Comparison of ENCODE assay signal across 8 mouse cellular contexts in the genomic region with DNA sequence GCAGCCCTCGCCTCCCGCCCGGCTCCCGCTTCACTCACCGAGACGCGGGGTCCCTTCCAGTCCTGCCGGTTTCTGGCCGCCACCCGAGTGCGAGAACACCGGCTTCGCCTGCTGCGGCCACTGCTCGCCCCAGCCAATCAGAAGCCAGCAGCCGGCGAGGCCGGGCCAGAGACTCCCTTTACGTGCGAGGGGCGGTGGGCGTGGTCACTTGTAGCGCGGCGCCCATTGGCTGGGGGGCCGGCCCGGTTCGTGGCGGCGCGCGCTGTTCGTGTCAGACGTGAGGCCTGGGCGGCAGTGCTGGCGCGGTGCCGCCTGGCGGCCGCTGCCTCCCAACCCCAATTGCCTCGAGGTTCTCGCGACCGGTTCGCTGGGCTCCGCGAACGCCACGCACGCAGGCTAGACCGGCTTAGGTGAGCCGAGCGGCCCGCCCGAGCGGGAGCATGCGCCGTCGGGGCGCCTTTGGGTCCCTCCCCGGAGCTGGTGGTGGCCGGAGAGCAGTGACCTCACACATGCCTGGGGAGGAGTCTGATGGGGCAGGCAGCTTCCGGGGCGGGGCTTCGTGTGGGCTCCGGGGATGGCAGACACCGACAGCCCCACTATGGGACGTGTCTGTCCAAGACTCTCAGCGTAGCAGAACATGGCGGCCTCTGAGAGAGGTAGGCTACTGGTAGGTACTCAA. TPM values are rescaled to one million over a fixed set of nuclear protein-coding genes. Genes with fewer than 3 reads are reported as not detected.
DNase-seq lines count a peak whose midpoint lies in the region; ATAC-seq and TF ChIP-seq lines count a peak whose summit lies in the region.

No protein-coding gene starts in this region.

- peak; percentile 98 to 99 for DNase-seq in B cell, adult 2 months
- DNase-seq in brain, adult 2 months (ENCODE audit: low read depth, low spot score): peak; percentile 97
- DNase-seq in heart, embryonic 10.5 days (ENCODE audit: low spot score): peak; percentile 98
- peak; percentile 84 for DNase-seq in liver, adult 2 months (ENCODE audit: extremely low read depth, low read depth, low spot score)
- DNase-seq in splenic B cell, adult 2 months (ENCODE audit: low read depth, low spot score): peak; percentile 97

- peak overlapping the region; percentile 99 for H3K27ac ChIP-seq in heart, embryonic 10.5 days
- peak overlapping the region; percentile 98 for H3K27ac ChIP-seq in kidney, embryonic 16.5 days (ENCODE audit: low read length)
- peak overlapping the region; percentile 98 for H3K27ac ChIP-seq in liver, adult 2 months (replicated peaks; ENCODE audit: insufficient read depth, low read depth, low read length)

- H3K79me2 ChIP-seq in liver, adult 2 months (ENCODE audit: control insufficient read depth, insufficient read depth, low read length): peaks cover 3% of the 10 kb centered on the region; the same call in 1 of the 2 replicates
- peaks cover 37% of the 10 kb centered on the region for H3K79me2 ChIP-seq in myocyte (ENCODE audit: control insufficient read depth, insufficient read depth)

- H3K4me2 ChIP-seq in kidney, embryonic 16.5 days (replicated peaks; ENCODE audit: low read depth, low read length): peak overlapping the region; percentile 75
- H3K4me2 ChIP-seq in myocyte (ENCODE audit: low read depth): peak overlapping the region; percentile 73

- peak; percentile 85 for TF ChIP-seq POLR2A in liver, adult 2 months (IDR thresholded peaks at IDR 0.05; ENCODE audit: extremely low read depth, insufficient read depth, low read length)
- peak; percentile 75 for TF ChIP-seq POLR2A in myocyte (IDR thresholded peaks at IDR 0.05; ENCODE audit: insufficient read length, low read depth)

- peak; percentile 94 for ATAC-seq in erythroblast, adult 5-6 weeks (replicated peaks; ENCODE audit: low FRiP score, poor library complexity, severe bottlenecking)
- peak; percentile 99 for ATAC-seq in kidney, embryonic 16.5 days (ENCODE audit: low FRiP score, low TSS enrichment)

- WGBS in heart, embryonic 10.5 days: under 1% methylated on average over 70 of the region's 70 CpGs
- under 1% methylated on average over 66 of the region's 70 CpGs for WGBS in kidney, embryonic 16.5 days
- WGBS in liver, adult 2 months: under 1% methylated on average over 70 of the region's 70 CpGs

- H3K27me3 ChIP-seq in heart, embryonic 10.5 days (ENCODE audit: insufficient read depth, poor library complexity, severe bottlenecking): no peaks in the 10 kb centered on the region
- no peaks in the 10 kb centered on the region for H3K27me3 ChIP-seq in kidney, embryonic 16.5 days (ENCODE audit: insufficient read depth, low read length)
- no peaks in the 10 kb centered on the region for H3K27me3 ChIP-seq in liver, adult 2 months (ENCODE audit: control insufficient read depth, insufficient read depth, low read length)
- no peaks in the 10 kb centered on the region for H3K27me3 ChIP-seq in myocyte (ENCODE audit: control insufficient read depth, insufficient read depth, insufficient read length)
- H3K27me3 ChIP-seq in splenic B cell, adult 2 months (ENCODE audit: control insufficient read depth, insufficient read depth, low read length, poor library complexity, severe bottlenecking): no peaks in the 10 kb centered on the region

- H3K36me3 ChIP-seq in heart, embryonic 10.5 days: peaks cover 6% of the 10 kb centered on the region; the same call in 1 of the 2 replicates
- peaks cover 2% of the 10 kb centered on the region; the same call in 1 of the 2 replicates for H3K36me3 ChIP-seq in kidney, embryonic 16.5 days (ENCODE audit: insufficient read depth, low read length)
- H3K36me3 ChIP-seq in liver, adult 2 months (ENCODE audit: control insufficient read depth, insufficient read depth, low read length): peaks cover 2% of the 10 kb centered on the region; the same call in 1 of the 2 replicates
- H3K36me3 ChIP-seq in myocyte (ENCODE audit: control insufficient read depth, insufficient read depth): no peaks in the 10 kb centered on the region
- no peaks in the 10 kb centered on the region for H3K36me3 ChIP-seq in splenic B cell, adult 2 months (ENCODE audit: control insufficient read depth, insufficient read depth, low read length, poor library complexity, severe bottlenecking)

- H3K4me1 ChIP-seq in heart, embryonic 10.5 days: peaks cover 8% of the 10 kb centered on the region; the same call in 1 of the 2 replicates
- peaks cover 5% of the 10 kb centered on the region for H3K4me1 ChIP-seq in kidney, embryonic 16.5 days (ENCODE audit: insufficient read depth, low read length)
- H3K4me1 ChIP-seq in liver, adult 2 months (ENCODE audit: control insufficient read depth, insufficient read depth, low read length): peaks cover 11% of the 10 kb centered on the region

- H3K9ac ChIP-seq in kidney, embryonic 16.5 days (replicated peaks; ENCODE audit: low read length): peak overlapping the region; percentile 86
- H3K9ac ChIP-seq in liver, adult 2 months (ENCODE audit: low read depth, low read length): peak overlapping the region; percentile 97

- peak overlapping the region; percentile 94 for H3K4me3 ChIP-seq in heart, embryonic 10.5 days
- H3K4me3 ChIP-seq in kidney, embryonic 16.5 days (ENCODE audit: low read length): peak overlapping the region; percentile 81
- peak overlapping the region; percentile 93 for H3K4me3 ChIP-seq in liver, adult 2 months (ENCODE audit: insufficient read depth, low read depth, low read length)
- H3K4me3 ChIP-seq in myocyte: peak overlapping the region; percentile 77

- H3K9me3 ChIP-seq in heart, embryonic 10.5 days: no peaks in the 10 kb centered on the region
- no peaks in the 10 kb centered on the region for H3K9me3 ChIP-seq in kidney, embryonic 16.5 days (ENCODE audit: low read length)

- peak overlapping the region; percentile 79 for H3ac ChIP-seq in myocyte (ENCODE audit: control insufficient read depth, insufficient read length)

- no peak for TF ChIP-seq CTCF in liver, adult 2 months (IDR thresholded peaks at IDR 0.05; ENCODE audit: low read depth, low read length)

TF ChIP-seq in myocyte, 11 proteins besides CTCF, POLR2A, EP300 and RAD21:
- no peak for TF ChIP-seq E2F4 (IDR thresholded peaks at IDR 0.05; ENCODE audit: insufficient read depth)
- TF ChIP-seq MYOD1 (IDR thresholded peaks at IDR 0.05; ENCODE audit: control insufficient read depth in 1 of 3, insufficient read length in 2 of 3, low read depth in 2 of 3): peak in 1 of 3 experiments; percentile 19
- peak; percentile 83 for TF ChIP-seq POLR2AphosphoS2 (IDR thresholded peaks at IDR 0.05; ENCODE audit: insufficient read length, low read depth)
- TF ChIP-seq TCF3 (IDR thresholded peaks at IDR 0.05; ENCODE audit: insufficient read length, low read depth): no peak

RNA-seq across cellular contexts. Expression of a gene that starts 0.5 kb away (rescaled TPM):
- 8.8 and 12.5 TPM in 2 replicates for total RNA-seq in erythroblast, adult 5-6 weeks (2015; ENCODE audit: low replicate concordance)
- total RNA-seq in erythroblast, adult 5-6 weeks (2017; ENCODE audit: low replicate concordance): 2.3 and 9.5 TPM in 2 replicates
- 254 and 270 TPM in 2 replicates for polyA plus RNA-seq in heart, embryonic 10.5 days (2016; fragmentation: Nextera tagmentation; extraction: Ambion mirVana)
- polyA plus RNA-seq in kidney, embryonic 16.5 days (2015; fragmentation: Nextera tagmentation; extraction: Ambion mirVana): 120 and 142 TPM in 2 replicates
- 45.6 and 65.6 TPM in 2 replicates for total RNA-seq in liver, adult 2 months (2014; rRNA removed)
- polyA plus RNA-seq in liver, adult 2 months (2012; rRNA removed): 14.7 and 20.2 TPM in 2 replicates
- 115 TPM for polyA plus RNA-seq in myocyte (2012; fragmentation: generic; extraction: Trizol)

RNA-seq across cellular contexts. Expression of a gene that starts 18.4 kb away (rescaled TPM):
- total RNA-seq in erythroblast, adult 5-6 weeks (2015; ENCODE audit: low replicate concordance): 1.3 TPM in 1 of 2 replicates, not detected in the other
- total RNA-seq in erythroblast, adult 5-6 weeks (2017; ENCODE audit: low replicate concordance): not detected in 2 replicates
- 0.21 and 0.28 TPM in 2 replicates for polyA plus RNA-seq in heart, embryonic 10.5 days (2016; fragmentation: Nextera tagmentation; extraction: Ambion mirVana)
- 0.58 and 0.71 TPM in 2 replicates for polyA plus RNA-seq in kidney, embryonic 16.5 days (2015; fragmentation: Nextera tagmentation; extraction: Ambion mirVana)
- total RNA-seq in liver, adult 2 months (2014; rRNA removed): not detected in 2 replicates
- not detected in 2 replicates for polyA plus RNA-seq in liver, adult 2 months (2012; rRNA removed)
- polyA plus RNA-seq in myocyte (2012; fragmentation: generic; extraction: Trizol): 0.01 TPM

RNA-seq across cellular contexts. Expression of a gene that starts 40.5 kb away (rescaled TPM):
- total RNA-seq in erythroblast, adult 5-6 weeks (2015; ENCODE audit: low replicate concordance): not detected in 2 replicates
- 0.09 TPM in 1 of 2 replicates, not detected in the other for total RNA-seq in erythroblast, adult 5-6 weeks (2017; ENCODE audit: low replicate concordance)
- 0.31 TPM in 1 of 2 replicates, not detected in the other for polyA plus RNA-seq in heart, embryonic 10.5 days (2016; fragmentation: Nextera tagmentation; extraction: Ambion mirVana)
- 0.90 and 1.2 TPM in 2 replicates for polyA plus RNA-seq in kidney, embryonic 16.5 days (2015; fragmentation: Nextera tagmentation; extraction: Ambion mirVana)
- 1.6 and 2.3 TPM in 2 replicates for total RNA-seq in liver, adult 2 months (2014; rRNA removed)
- 1.4 and 2.4 TPM in 2 replicates for polyA plus RNA-seq in liver, adult 2 months (2012; rRNA removed)
- polyA plus RNA-seq in myocyte (2012; fragmentation: generic; extraction: Trizol): 0.01 TPM

RNA-seq across cellular contexts. Expression of a gene that starts 58.5 kb away (rescaled TPM):
- total RNA-seq in erythroblast, adult 5-6 weeks (2015; ENCODE audit: low replicate concordance): not detected in 2 replicates
- total RNA-seq in erythroblast, adult 5-6 weeks (2017; ENCODE audit: low replicate concordance): not detected in 2 replicates
- not detected in 2 replicates for polyA plus RNA-seq in heart, embryonic 10.5 days (2016; fragmentation: Nextera tagmentation; extraction: Ambion mirVana)
- not detected in 2 replicates for polyA plus RNA-seq in kidney, embryonic 16.5 days (2015; fragmentation: Nextera tagmentation; extraction: Ambion mirVana)
- total RNA-seq in liver, adult 2 months (2014; rRNA removed): 86.4 and 128 TPM in 2 replicates
- polyA plus RNA-seq in liver, adult 2 months (2012; rRNA removed): 292 and 305 TPM in 2 replicates
- polyA plus RNA-seq in myocyte (2012; fragmentation: generic; extraction: Trizol): not detected

Comparison
In these comparisons a context has a peak if more than half of its experiments do, and no peak if none do; other contexts are left out.
1. Peak in every context shown above with its lines: DNase-seq, ATAC-seq, H3K4me3 ChIP-seq and H3K27ac ChIP-seq.